Mouse (Mus musculus) lung, adult 2 months (tissue): ENCODE results near the gene Chmp4b.

Experiments used
- CTCF ChIP-seq: fragments of 200-500 bp; IDR thresholded peaks from 2 replicates; pipeline ENCODE4 v1.5.1; 2011; ENCODE audit warnings: mild to moderate bottlenecking, low read length, control low read depth; ENCODE audit not compliant: insufficient read depth
- POLR2A ChIP-seq: fragments of 200-500 bp; IDR thresholded peaks from 2 replicates; pipeline ENCODE4 v1.6.1; 2011; ENCODE audit warnings: low read depth, mild to moderate bottlenecking, control low read depth, low read length, borderline replicate concordance; ENCODE audit errors: extremely low read depth

DNA sequence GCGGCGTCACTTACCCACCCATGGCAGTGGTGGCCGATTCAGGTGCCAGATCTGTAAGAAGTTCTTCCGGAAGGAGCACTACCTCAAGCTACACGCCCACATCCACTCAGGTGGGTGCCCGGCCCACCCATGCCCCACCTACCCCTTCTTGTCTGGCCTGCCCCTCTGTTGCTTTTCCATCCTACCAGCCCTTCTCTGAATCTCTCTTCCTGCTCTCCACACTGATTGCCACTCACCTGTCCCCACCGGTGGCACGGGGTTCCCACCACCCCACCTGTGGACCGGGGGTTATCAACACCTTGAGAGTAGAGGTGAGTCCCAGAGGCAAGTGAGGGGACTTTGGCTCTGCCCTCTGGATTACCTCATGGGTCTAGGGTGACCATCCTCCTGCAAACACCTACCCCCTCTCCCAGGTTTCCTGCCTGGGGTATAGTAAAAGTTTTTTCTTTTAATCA is 9.5 kb upstream of the Chmp4b start:
- no peak for TF ChIP-seq POLR2A
- TF ChIP-seq CTCF: no peak
